Mouse (Mus musculus) midbrain, embryonic 13.5 days (tissue): ENCODE data around the gene B230217C12Rik. TPM values are rescaled to one million over a fixed set of nuclear protein-coding genes. Genes with fewer than 3 reads are reported as not detected.
"Not testable (repeated sequence)": the region's sequence is repeated elsewhere in the genome, so short reads cannot be mapped to it uniquely, and the experiment has no call there.

Experiments used
- ATAC-seq: fragments of 200-750 bp; cut with Nextera tagmentation; 2 replicates; pipeline ENCODE4 v1.8.0; 2017; ENCODE audit warnings: mild to moderate bottlenecking, moderate TSS enrichment, moderate library complexity
- H3K27ac ChIP-seq: fragments of 300-500 bp; sonication (generic); 2 replicates; pipeline ENCODE4 v1.5.1; 2015; ENCODE audit warnings: inconsistent platforms, mild to moderate bottlenecking, moderate library complexity
- H3K27me3 ChIP-seq: fragments of 300-500 bp; sonication (generic); 2 replicates; pipeline ENCODE4 v1.6.1; 2015; ENCODE audit warnings: mild to moderate bottlenecking, inconsistent platforms
- H3K36me3 ChIP-seq: fragments of 300-500 bp; sonication (generic); 2 replicates; pipeline ENCODE4 v1.6.1; 2015; ENCODE audit warnings: mild to moderate bottlenecking, inconsistent platforms
- H3K4me1 ChIP-seq: fragments of 300-500 bp; sonication (generic); replicated peaks from 2 replicates; pipeline ENCODE4 v1.6.1; 2015; ENCODE audit warnings: inconsistent platforms
- H3K4me2 ChIP-seq: fragments of 300-500 bp; sonication (generic); replicated peaks from 2 replicates; pipeline ENCODE4 v1.6.1; 2015; ENCODE audit warnings: moderate library complexity, mild to moderate bottlenecking, inconsistent platforms
- H3K4me3 ChIP-seq: fragments of 300-500 bp; sonication (generic); replicated peaks from 2 replicates; pipeline ENCODE4 v1.5.1; 2015; ENCODE audit warnings: mild to moderate bottlenecking, inconsistent platforms
- H3K9ac ChIP-seq: fragments of 300-500 bp; sonication (generic); replicated peaks from 2 replicates; pipeline ENCODE4 v1.6.1; 2015; ENCODE audit warnings: mild to moderate bottlenecking, inconsistent platforms
- H3K9me3 ChIP-seq: fragments of 300-500 bp; sonication (generic); 2 replicates; pipeline ENCODE4 v1.6.1; 2016; ENCODE audit warnings: mild to moderate bottlenecking, inconsistent platforms
- WGBS: fragments of 180-500 bp; shearing (Covaris S2); methylation state at CpG from one replicate; pipeline ENCODE4 v1.1.7; 2015; 5-methylcytosine and 5-hydroxymethylcytosine counted together
- polyA plus RNA-seq: library from polyadenylated mRNA; unstranded; fragments of >200 nt; fragmentation: Nextera tagmentation; extraction: Ambion mirVana; gene quantifications from 2 replicates; pipeline ENCODE4 v1.2.1, GENCODE M21; 2015

B230217C12Rik gene
- polyA plus RNA-seq, 1 experiment from 2014 or later, result 23.2 TPM

DNA sequence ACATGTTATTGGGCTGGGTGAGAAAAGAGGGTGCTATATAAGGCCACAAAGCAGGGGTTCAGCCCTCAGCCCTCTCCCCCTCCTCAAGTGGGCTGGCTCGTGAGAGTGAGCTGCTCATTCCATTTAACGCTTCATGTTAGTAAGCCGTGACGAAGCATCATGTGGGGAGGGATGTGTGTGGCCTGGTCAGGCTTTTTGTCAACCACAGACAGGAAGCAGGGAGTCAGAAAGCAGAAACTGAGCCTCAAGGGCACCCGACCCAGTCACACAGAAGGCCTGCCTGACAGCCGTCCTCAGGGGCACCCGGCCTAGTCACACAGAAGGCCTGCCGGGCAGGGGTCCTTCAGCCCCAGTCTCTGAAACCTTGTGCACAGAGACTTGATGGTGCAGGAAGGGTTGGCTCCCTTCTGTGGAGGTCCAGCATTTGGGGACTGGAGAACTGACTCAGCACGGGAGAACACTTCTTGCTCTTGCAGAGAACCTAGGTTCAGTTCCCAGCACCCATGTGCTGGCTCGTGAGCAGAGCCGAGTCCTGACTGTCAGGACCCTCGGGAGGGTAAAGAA lies 10.6 kb upstream of the B230217C12Rik start:
- Histone ChIP-seq H3K4me1 (0 out of 2 replicates have a peak, but pooled peaks cover under 1% of the 10 kb centered on the region), H3K4me3 (no peak overlapping the region), H3K27ac (no peak overlapping the region), H3K36me3 (peaks cover 77% of the 10 kb centered on the region), H3K9me3 (no peaks in the 10 kb centered on the region), H3K27me3 (no peaks in the 10 kb centered on the region), H3K9ac (no peak overlapping the region), H3K4me2 (no peak overlapping the region)
- 82% methylated on average over 12 of the region's 12 CpGs for WGBS
- no peak for ATAC-seq

DNA sequence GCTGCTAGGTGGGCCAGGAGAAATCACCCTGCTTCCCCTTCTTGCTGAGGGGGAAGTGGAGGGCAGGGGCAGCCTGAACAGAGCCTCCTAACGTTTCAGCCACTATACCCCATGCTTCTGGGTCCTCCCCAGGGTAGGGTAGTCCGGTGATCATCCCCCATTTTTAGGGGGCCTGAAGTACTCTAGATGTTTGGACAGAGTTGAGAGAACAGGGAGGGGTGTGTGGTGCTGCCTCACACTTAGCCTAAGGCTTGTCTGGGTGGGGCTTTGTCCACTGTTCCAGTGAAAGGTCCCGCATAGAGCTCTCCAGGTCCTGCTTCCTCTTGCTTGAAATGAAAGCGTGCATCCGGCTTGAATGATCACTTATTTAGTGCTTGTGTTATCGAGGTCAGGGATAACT lies 10.1 kb upstream of the B230217C12Rik start:
- Histone ChIP-seq H3K9ac (no peak overlapping the region), H3K27me3 (no peaks in the 10 kb centered on the region), H3K9me3 (no peaks in the 10 kb centered on the region), H3K4me3 (no peak overlapping the region), H3K4me1 (no peaks in the 10 kb centered on the region), H3K36me3 (peaks cover 77% of the 10 kb centered on the region), H3K27ac (no peak overlapping the region), H3K4me2 (no peak overlapping the region)
- WGBS, result 82% methylated on average over 6 of the region's 6 CpGs
- ATAC-seq, result no peak

- no peak for ATAC-seq
- peaks cover 77% of the 10 kb centered on the region for H3K36me3 ChIP-seq
- H3K27me3 ChIP-seq, result no peaks in the 10 kb centered on the region
- H3K4me2 ChIP-seq, result no peak overlapping the region
- H3K27ac ChIP-seq, result no peak overlapping the region
- no peaks in the 10 kb centered on the region for H3K4me1 ChIP-seq
- H3K9ac ChIP-seq, result no peak overlapping the region
- H3K4me3 ChIP-seq, result no peak overlapping the region
- WGBS, result 88% methylated on average over 11 of the region's 11 CpGs
- no peaks in the 10 kb centered on the region for H3K9me3 ChIP-seq
Measured at GRCm38 (mm10) chr11:97832001-97832400, 8.6 kb upstream of the B230217C12Rik start.

DNA sequence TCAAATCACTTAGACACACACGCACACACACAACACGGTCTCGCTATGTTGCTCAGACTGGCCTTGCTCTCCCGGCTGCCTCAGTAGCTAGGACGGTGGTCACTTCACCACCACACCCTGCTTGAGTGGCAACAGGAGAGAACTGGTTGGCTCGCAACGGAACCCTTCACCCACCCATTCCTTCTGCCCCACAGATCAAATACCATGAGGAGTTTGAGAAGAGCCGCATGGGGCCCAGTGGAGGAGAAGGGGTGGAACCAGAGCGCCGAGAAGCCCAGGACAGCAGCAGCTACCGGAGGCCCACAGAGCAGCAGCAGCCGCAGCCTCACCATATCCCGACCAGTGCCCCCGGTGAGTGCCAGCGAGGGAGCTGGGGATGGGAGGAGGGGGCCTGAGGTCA lies 7.2 kb upstream of the B230217C12Rik start:
- no peak overlapping the region for H3K9ac ChIP-seq
- no peak for ATAC-seq
- H3K27me3 ChIP-seq, result no peaks in the 10 kb centered on the region
- H3K9me3 ChIP-seq, result no peaks in the 10 kb centered on the region
- no peak overlapping the region for H3K27ac ChIP-seq
- no peak overlapping the region for H3K4me2 ChIP-seq
- WGBS, result 80% methylated on average over 15 of the region's 15 CpGs
- no peak overlapping the region for H3K4me3 ChIP-seq
- H3K36me3 ChIP-seq, result peaks cover 74% of the 10 kb centered on the region
- no peaks in the 10 kb centered on the region for H3K4me1 ChIP-seq

GRCm38 (mm10) chr11:97836541-97836940 lies 4.0 kb upstream of the B230217C12Rik start:
- Histone ChIP-seq H3K36me3 (peaks cover 59% of the 10 kb centered on the region), H3K9me3 (no peaks in the 10 kb centered on the region), H3K4me1 (peaks cover 8% of the 10 kb centered on the region), H3K27me3 (no peaks in the 10 kb centered on the region), H3K9ac (no peak overlapping the region), H3K4me3 (no peak overlapping the region), H3K4me2 (no peak overlapping the region), H3K27ac (no peak overlapping the region)
- no peak for ATAC-seq
- 58% methylated on average over 8 of the region's 8 CpGs for whole genome bisulfite sequencing

- not testable (repeated sequence) for H3K9me3 ChIP-seq, H3K4me3 ChIP-seq, H3K9ac ChIP-seq, ATAC-seq, H3K27ac ChIP-seq, H3K4me2 ChIP-seq, H3K27me3 ChIP-seq
- peaks cover 54% of the 10 kb centered on the region for H3K36me3 ChIP-seq
- WGBS, result 77% methylated on average over 8 of the region's 9 CpGs
- peaks cover 13% of the 10 kb centered on the region for H3K4me1 ChIP-seq
Measured at GRCm38 (mm10) chr11:97837051-97837450, 3.5 kb upstream of the B230217C12Rik start.

GRCm38 (mm10) chr11:97837641-97838149 lies 2.9 kb upstream of the B230217C12Rik start:
- H3K27me3 ChIP-seq, result no peaks in the 10 kb centered on the region
- 83% methylated on average over 7 of the region's 7 CpGs for WGBS
- H3K4me3 ChIP-seq, result no peak overlapping the region
- H3K9ac ChIP-seq, result no peak overlapping the region
- no peak overlapping the region for H3K27ac ChIP-seq
- no peaks in the 10 kb centered on the region for H3K9me3 ChIP-seq
- H3K4me2 ChIP-seq, result no peak overlapping the region
- H3K36me3 ChIP-seq, result peaks cover 48% of the 10 kb centered on the region
- ATAC-seq, result no peak
- peaks cover 19% of the 10 kb centered on the region for H3K4me1 ChIP-seq

GRCm38 (mm10) chr11:97838779-97839440 lies 1.7 kb upstream of the B230217C12Rik start:
- Histone ChIP-seq H3K9ac (no peak overlapping the region), H3K9me3 (no peaks in the 10 kb centered on the region), H3K27me3 (no peaks in the 10 kb centered on the region), H3K4me2 (no peak overlapping the region), H3K36me3 (peaks cover 41% of the 10 kb centered on the region), H3K27ac (no peak overlapping the region), H3K4me1 (peaks cover 19% of the 10 kb centered on the region), H3K4me3 (no peak overlapping the region)
- ATAC-seq, result no peak
- WGBS, result 43% methylated on average over 10 of the region's 10 CpGs

GRCm38 (mm10) chr11:97839441-97840134 lies 992 bp upstream of the B230217C12Rik start:
- Histone ChIP-seq H3K27ac (peak overlapping the region; percentile 95), H3K4me2 (no peak overlapping the region)

DNA sequence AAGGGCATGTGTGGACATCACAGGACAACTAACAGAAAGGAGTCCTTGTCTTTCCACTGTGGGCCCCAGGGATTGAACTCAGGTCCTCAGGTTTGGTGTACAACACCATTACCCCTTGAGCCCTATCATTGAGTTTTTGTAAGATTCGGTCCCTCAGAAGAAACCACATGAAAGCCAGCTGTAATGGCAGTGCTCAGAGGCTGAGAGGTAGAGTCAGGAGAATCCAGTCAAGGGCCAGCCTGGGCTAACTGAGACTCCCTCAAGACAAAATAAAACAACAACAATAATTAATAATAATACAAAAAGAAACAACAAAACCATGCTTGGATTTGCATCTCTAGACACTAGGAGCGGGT lies 467 bp upstream of the B230217C12Rik start:
- H3K27ac ChIP-seq, result peak overlapping the region; percentile 95
- H3K9me3 ChIP-seq, result no peaks in the 10 kb centered on the region
- H3K27me3 ChIP-seq, result no peaks in the 10 kb centered on the region
- peak overlapping the region; percentile 63 for H3K4me3 ChIP-seq
- peak overlapping the region; percentile 63 for H3K4me2 ChIP-seq
- no peak for ATAC-seq
- peaks cover 29% of the 10 kb centered on the region for H3K36me3 ChIP-seq
- peaks cover 19% of the 10 kb centered on the region for H3K4me1 ChIP-seq
- 68% methylated on average over 2 of the region's 2 CpGs for WGBS
- peak overlapping the region; percentile 76; the same call in 1 of the 2 replicates for H3K9ac ChIP-seq

More at GRCm38 (mm10) chr11:97839441-97840134, 992 bp upstream of the B230217C12Rik start:
- Histone ChIP-seq H3K27me3 (no peaks in the 10 kb centered on the region), H3K36me3 (peaks cover 34% of the 10 kb centered on the region), H3K4me1 (peaks cover 19% of the 10 kb centered on the region), H3K9me3 (no peaks in the 10 kb centered on the region), H3K9ac (no peak overlapping the region), H3K4me3 (no peak overlapping the region)
- ATAC-seq, result no peak
- 56% methylated on average over 11 of the region's 11 CpGs for WGBS

GRCm38 (mm10) chr11:97840991-97841661 lies 546 bp downstream of the B230217C12Rik start:
- peak; percentile 92 for ATAC-seq
- H3K27ac ChIP-seq, result peak overlapping the region; percentile 95
- H3K4me2 ChIP-seq, result peak overlapping the region; percentile 63
- under 1% methylated on average over 22 of the region's 22 CpGs for WGBS
- no peaks in the 10 kb centered on the region for H3K9me3 ChIP-seq
- peak overlapping the region; percentile 76 for H3K9ac ChIP-seq
- peaks cover 19% of the 10 kb centered on the region for H3K36me3 ChIP-seq
- H3K27me3 ChIP-seq, result no peaks in the 10 kb centered on the region
- H3K4me1 ChIP-seq, result peaks cover 19% of the 10 kb centered on the region
- peak overlapping the region; percentile 63 for H3K4me3 ChIP-seq

- Histone ChIP-seq H3K27ac (peak overlapping the region; percentile 95), H3K36me3 (peaks cover 10% of the 10 kb centered on the region), H3K4me1 (peaks cover 19% of the 10 kb centered on the region), H3K9ac (peak overlapping the region; percentile 76), H3K27me3 (no peaks in the 10 kb centered on the region), H3K4me3 (peak overlapping the region; percentile 63), H3K4me2 (peak overlapping the region; percentile 63), H3K9me3 (no peaks in the 10 kb centered on the region)
- no peak for ATAC-seq
- WGBS, result 30% methylated on average over 4 of the region's 4 CpGs
Measured at GRCm38 (mm10) chr11:97842001-97842400, 1.4 kb downstream of the B230217C12Rik start.
